Mouse (Mus musculus): ENCODE results near the gene Fam198b.

Fam198b gene

DNA sequence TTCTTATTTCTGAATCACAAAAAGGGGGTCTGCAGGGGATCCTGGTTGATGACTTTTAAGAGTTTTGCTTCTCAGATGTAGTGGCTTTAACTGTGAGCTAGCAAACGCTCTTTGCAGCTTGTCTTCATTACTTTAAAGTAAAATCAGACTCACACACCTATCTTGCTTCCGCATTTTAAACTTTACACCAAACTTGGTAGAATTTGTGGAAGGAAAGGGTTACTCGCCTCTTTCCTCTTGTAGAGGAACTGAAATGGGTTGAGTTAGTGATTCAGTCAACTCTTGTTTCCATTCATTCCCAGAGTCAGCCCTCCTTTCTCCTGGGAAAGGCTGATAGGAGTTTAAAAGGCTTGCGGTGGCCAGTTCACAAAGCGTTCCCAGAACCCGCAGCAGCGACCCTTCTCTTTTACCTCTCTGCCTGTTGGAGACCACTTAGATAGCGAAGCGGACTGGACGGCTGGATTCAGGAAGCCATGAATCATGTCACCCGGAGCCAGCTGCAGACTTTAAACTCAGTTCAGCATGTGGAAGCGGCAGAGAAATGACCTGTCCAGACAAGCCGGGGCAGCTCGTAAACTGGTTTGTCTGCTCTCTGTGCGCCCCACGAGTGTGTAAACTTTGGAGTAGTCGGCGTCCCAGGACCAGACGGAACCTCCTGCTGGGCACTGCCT is 1.5 kb downstream of the Fam198b start:
- no peak for DNase-seq (ENCODE audit: low spot score)

DNA sequence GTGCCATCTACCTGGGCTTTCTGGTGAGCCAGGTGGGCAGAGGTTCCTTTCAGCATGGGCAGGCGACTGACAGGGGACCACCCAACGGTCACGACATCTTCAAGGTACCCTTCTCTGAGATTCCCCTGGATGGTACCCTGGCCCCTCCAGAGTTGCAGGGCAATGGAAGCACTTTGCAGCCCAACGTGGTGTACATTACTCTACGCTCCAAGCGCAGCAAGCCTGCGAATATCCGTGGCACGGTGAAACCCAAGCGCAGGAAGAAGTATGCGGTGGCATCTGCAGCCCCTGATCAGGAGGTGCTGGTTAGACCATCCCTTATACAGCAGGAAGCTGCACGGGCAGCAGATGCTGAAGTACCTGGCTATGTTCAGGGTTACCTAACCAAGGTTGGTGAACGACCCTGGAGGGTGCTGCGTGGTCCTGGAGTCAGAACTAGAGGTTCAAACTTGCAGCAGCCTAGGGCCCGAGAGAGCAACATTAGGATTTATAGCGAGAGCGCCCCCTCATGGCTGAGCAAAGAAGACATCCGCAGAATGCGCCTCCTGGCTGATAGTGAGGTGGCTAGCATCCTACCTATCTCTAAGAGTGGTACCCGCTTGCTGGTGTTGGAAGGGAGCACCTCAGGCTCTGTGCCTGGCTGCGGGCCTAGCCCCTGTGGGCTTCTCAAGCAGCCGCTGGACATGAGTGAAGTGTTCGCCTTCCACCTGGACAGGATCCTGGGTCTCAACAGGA is 2.2 kb downstream of the Fam198b start:
- DNase-seq (ENCODE audit: low spot score), result peak; percentile 60

DNA sequence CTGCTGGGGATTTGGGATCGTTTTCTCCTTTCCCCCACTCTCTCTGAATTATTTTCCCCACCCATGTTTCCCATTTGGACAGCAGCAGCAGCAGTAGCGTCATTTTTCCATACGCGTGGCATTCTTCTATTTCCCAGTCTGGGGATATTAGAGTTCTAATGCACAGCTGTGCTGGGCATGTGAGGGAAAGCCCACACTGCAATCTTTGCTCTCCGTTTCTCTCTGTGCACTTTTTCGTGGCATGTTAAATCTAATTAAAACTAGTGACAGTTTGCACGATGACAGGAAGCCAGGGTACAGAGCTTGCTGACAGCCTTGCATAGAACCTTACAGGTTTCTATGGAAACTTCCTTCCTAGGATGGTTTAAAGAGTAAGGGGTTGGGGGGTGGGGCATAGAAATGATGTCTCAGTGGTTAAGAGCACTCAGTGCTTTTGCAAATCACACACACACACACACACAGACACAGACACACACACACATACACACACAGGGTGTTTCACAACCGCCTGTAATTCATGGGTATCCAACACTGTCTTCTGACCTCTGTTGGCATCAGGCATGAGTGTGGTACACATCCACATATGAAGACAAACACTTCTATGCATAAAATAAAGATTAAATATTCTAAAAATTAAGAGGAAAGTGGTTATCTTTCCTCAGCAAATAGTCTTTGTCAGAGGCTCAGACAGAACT is 3.0 kb downstream of the Fam198b start:
- no peak for DNase-seq (ENCODE audit: low spot score)

DNA sequence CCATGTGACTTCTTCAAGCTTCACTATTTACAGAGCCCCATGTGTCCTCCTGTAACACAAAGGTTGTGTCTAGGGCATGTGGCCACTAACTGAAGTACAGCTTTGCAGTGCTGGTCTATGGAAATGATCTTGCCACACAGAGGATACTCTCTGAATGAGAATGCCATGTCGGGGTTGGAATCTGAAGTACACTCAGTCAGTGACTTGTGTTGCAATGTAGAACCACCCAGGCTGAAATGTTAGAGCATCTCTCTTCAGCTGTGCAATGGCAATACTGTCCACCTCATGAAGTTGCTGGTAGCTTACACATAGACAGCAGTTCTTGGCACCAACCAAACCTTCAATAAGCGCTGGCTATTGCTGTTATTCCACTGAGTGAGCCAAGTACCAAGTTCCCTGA is 3.6 kb downstream of the Fam198b start:
- no peak for DNase-seq (ENCODE audit: low spot score)

DNA sequence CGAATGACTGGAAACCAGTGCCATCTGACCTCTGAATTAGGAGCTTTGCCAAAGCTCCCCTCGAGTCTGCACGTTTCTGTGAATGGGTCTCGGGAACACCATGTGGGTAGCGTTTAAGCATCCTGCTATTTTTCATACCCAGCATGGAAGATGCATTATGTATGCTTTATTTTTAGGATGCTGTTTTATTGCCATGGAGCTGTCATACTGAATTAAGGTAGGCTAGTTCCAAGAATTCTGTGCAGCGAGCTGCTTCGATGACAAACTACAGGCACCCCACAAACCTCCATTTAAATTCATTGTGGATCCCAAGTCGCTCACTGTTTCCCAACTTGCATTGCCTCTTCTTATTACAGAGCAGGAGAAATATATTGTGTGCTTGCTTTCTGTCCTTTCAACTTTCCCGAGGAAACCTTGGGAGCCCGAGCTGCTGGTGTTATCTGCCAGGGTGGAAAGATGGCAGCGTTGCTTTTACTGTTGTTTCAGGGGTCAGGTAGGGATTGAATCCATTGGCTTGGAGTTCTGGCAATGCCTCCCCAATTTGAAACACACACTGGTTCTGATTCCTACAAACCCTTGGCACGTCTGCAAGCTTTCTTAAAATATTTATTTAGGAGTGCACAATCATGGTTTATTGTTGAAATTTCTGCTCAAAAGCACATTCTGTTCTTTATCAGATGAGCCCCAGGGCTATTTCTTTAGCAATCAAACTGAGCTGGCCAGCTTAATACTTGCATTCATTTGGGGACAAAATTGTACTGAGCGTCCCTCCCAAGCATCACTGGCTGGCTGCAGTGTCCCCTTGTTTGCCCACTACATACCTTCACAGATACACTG is 13.4 kb downstream of the Fam198b start:
- DNase-seq (ENCODE audit: low spot score), result no peak

GRCm38 (mm10) chr3:79898514-79898913 is 14.2 kb downstream of the Fam198b start:
- DNase-seq (ENCODE audit: low spot score), result no peak

DNA sequence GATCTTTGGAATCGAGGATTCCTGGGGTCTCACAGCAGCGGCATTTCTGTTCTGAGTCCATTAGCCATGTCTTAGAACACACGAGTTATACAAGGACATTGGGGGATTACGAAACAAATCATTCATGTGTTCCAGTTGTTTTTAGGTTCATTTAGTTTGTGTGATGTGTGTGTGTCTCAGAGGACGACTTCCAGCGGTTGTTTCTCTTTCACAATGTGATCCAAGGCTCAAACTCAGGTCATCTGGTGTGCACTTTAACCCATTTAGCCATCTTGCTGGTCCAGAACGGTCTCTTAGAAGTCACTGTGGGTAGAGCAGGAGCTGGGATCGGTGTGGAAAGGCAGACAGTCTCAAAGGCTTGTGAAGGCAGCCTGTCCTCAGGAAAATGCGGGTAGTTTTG is 15.6 kb downstream of the Fam198b start:
- DNase-seq (ENCODE audit: low spot score), result no peak

GRCm38 (mm10) chr3:79900502-79900901 is 16.2 kb downstream of the Fam198b start:
- DNase-seq (ENCODE audit: low spot score), result no peak

DNA sequence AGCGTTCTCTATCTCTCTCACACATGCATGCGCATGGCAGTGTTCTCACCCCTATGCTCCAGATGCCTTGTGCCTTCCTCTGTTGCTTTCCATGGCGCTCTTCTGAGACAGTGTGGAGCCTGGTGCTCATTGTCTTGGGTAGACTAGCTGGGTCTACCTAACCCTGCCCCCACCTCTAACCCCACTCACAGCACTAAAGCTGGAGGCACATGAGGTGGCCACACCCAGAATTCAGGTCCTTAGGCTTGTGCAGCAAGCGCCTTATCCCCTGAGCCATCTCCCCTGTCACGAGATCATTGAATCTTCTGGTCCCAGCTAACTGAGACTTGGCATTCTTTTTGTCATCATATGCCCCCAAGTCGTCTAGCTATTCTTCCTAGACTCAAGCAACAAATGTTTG is 17.0 kb downstream of the Fam198b start:
- no peak for DNase-seq (ENCODE audit: low spot score)

DNA sequence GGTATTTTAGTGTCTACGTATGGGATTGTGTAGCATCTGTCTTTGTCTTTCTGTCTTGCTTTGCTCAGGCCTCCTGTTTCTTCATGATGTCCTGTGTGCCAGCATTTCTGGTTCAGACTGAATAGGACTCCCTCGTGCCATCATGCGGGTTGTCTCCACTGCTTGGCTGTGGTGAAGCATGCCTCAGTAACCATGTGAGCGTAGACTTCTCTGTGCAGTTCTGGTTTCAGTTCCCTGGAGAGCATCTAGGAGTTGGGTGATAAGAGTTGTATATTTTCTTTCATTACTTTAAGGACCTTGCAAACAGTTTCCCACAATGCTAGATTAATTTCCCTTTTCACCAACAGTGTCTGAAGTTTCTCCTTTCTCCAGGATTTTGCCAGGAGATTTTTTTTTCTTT is 17.4 kb downstream of the Fam198b start:
- DNase-seq (ENCODE audit: low spot score), result no peak

DNA sequence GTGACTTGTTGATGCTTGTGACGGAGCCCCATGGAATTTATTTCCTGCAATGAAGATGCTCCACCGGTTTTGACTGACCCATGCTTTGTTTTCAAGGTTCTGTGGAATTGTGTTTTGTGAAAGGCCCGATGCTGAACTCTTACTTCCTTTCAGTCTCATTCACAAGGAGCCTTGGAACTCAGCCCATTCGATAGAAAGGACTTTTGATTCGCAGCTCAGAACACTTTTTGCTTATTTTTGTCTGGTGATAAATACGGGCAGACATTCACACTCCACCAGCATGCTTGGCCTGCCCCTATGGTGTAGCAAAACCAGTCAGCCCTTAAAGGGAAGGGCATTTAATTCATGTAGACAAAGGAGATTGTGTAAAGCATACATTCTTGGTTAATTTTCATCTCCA is 19.5 kb downstream of the Fam198b start:
- no peak for DNase-seq (ENCODE audit: low spot score)

DNA sequence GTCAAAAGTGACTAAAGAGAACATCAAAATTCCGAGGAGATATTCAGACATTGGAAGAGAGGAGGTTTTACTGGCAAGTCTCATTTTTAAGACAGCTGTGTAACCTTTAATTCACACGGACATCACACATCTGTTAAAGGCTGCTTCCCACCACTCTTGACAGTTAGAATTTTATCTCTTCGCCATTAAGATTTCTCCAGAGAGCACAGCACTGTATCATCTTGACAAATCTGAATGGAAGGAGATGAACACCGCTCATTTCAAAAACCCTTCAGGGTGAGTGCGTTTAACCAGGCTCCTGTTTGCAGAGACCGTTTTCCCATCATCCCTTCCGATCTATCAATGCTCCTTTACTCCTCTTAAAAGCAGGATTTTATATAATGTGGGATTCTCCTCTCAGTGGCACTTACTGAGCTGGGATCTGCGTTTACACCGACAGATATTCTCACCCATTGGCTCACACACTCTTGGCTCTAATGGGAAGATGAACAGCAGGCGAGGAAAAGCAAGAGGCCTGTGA is 20.0 kb downstream of the Fam198b start:
- DNase-seq (ENCODE audit: low spot score), result no peak

DNA sequence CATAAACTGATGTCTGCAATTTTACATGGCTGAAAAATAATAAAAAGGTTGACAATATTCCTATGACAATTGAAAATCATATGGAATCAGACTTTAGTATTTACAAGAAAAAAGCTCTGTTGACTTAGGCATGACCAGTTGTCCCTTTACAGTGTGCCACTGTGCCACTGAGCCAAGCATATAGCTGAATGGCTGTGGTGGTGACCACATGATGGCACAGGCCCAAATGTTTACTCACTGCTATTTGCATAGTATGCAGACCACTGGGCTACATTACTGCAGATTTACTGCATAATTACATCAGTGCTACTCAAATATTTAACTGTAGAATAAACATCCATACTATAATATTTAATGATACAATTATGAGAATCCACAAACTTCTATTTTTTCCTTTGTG is 21.1 kb downstream of the Fam198b start:
- no peak for DNase-seq (ENCODE audit: low spot score)

DNA sequence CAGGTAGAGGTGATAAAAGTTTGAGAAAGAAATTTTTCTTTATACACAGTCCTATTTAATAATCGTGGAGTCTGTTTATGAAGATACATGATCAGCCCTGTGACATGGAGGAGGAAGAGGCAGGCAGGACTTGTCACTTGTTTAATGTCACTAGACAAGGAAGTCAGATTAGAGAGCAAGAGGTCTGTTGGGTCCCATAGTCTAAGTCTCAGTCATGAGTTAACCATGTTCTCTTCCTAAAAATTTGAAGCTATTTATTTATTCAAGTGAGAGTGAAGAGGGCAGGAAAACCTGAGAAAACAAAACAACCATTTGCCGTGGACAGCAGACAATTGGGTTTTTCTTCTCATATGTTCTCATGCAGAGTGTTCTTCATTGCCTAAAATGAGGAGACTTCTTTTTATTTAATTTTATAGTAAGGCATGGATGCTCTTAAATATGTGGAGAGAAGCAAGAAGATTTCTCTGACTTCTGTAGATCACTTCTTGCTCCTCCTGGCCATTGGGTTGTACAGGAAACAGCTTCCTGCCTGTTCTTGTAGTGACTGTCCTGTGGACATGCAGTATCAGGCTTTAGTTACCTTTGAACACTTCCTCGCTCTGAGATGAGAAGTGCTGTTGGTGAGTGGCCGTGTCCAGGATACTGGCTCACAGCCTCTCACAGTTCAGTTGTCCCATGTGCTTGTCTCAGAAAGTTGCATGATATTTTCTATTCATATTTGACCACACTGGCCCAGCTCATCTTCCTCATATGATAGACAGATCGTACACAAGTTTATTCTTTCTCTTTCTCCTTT is 22.1 kb downstream of the Fam198b start:
- DNase-seq (ENCODE audit: low spot score), result no peak

DNA sequence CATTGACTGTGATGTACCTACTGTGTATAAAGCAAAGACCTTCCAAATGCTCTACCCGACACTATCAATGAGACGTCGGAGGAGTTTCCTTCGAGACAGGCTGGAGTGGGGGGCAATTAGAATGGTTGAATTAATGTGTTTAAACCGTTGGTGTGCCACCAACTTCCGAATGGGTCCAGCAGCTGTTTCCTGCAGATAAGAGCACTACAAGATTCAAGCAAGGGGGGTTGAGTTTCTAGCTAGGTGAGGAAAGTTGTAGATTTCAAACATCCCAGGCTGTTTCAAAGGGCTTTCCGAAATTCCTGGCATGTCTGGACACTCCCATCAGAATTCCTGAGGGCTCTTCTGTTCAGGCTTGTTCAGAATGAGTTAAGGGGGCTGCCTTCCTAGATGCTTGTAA is 22.9 kb downstream of the Fam198b start:
- DNase-seq (ENCODE audit: low spot score), result peak; percentile 74

DNA sequence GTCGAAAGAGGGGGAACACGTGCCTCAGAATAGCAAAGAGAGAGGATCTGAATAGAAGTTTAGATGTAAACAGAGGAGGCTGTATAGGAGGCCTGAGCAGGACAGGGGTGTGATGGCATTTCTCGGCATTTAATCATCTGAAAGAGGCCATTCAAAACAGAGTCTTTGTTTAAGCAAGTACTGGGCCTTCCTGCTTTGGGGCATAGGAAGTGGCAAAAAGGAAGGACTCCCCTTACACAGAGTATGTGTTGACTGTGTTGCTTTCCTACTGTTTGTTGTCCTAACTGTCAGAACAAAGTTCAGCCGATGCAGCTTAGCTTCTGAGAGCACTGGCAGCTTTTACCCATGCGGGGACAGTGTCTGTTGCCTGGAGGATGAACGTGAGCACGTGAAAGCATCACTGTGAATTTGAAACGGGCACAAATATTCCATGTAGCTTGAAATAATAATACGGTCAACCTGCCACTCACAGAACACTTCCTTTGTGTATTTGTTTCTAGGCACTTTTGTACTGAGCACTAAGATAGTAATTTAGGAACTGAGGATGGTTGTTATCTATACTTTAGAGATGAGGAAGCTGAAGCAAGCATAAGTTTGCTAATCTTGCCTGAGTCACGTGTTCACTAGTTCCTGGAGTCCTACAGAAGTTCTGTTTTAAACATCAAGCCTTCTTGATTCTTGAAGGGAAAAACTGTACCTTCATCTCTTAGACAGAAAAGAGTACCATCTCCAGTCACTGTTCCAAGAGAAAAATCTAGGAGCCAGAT is 26.2 kb downstream of the Fam198b start:
- no peak for DNase-seq (ENCODE audit: low spot score)

GRCm38 (mm10) chr3:79911166-79911565 is 26.8 kb downstream of the Fam198b start:
- DNase-seq (ENCODE audit: low spot score), result no peak

DNA sequence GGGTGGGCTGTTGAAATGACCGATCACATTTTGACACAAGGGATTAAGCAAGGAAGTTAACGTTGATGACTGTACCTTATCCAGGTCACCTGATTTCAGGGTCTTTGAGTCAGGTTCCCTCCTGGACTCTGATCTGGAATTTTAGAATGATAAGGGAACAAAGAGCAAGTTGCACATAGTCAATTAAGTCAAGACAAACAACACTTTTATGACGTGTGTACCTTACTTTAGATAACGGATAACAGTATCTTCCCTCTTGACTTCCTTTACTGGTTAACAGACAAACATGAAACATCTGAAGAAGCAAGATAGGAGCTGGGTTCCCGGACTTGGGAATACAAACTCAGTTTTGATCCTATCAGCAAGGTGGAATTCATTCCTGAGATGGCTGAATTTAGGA is 29.7 kb downstream of the Fam198b start:
- no peak for DNase-seq (ENCODE audit: low spot score)

DNA sequence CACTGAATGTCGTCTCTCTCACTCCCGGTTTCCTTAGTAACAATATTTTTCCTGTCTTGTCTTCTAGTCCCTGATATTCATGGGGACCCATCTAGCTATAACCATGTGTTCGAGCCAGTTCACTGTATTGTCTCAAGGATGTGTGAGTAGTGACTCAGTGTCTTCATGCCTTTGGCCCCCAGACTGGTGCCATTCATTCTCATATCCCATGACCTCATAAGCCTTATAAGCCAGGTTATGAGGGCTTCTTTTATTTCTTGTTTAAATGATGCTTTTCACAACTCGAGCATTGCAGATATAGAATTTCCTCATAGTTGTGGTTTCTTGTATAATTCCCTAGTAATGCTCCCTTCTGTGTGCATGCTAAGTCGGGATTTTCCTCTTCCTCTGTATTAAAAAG is 31.9 kb downstream of the Fam198b start:
- no peak for DNase-seq (ENCODE audit: low spot score)

GRCm38 (mm10) chr3:79918761-79919160 is 34.4 kb downstream of the Fam198b start:
- no peak for DNase-seq (ENCODE audit: low spot score)
